Mouse (Mus musculus): ENCODE data around the gene Slc29a1. TPM values are rescaled to one million over a fixed set of nuclear protein-coding genes. Genes with fewer than 3 reads are reported as not detected.

The Slc29a1 gene
- total RNA-seq, 2 experiments from 2014 or later, result 21.1 to 23.0 TPM

DNA sequence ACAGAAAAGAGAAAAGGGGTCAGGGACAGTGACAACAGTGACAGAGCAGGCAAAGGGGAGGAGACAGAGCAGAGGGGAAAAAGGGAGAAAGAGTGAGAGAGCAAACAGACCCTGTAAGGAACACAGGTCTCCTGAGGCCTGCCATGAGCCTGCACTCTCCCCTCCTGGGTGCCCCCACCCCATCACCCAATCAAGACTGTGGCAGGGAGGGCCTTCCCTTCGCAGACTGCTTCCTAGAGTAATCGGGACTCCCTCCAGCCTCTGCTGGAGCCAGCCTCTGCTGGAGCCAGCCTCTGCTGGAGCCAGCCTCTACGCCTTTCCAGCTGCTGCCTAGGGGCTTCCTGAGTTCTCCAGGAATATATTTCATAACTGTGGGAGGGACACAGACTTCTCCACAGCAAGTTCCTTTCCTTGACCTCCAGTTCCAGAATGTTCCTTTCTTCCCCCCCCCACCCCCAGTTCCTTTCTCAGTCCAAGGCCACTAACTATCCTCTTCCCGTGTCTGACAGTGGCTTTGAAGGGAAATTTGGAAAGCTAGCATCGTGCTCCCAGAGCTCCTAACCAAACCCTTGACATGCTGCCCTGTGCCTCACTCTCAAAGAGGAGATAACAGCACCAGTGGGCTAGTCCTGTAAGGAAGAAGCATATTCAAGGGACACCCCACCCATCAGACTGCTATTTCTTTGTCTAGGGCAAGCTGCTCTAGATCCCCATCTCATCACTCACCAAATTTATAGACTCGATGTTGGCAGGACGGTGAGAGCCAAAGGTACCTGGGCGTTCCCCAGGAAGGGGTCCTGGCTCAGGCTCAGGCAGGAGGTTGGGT lies 6.6 kb downstream of the Slc29a1 start:
- TF ChIP-seq CTCF (conservative IDR thresholded peaks at IDR 0.05), result no peak
- no peak for DNase-seq (ENCODE audit: low spot score in 2 of 2)
- H3K27ac ChIP-seq, result peak overlapping the region; percentile 58
- H3K4me3 ChIP-seq, result no peak overlapping the region; the same call in 1 of the 2 replicates

DNA sequence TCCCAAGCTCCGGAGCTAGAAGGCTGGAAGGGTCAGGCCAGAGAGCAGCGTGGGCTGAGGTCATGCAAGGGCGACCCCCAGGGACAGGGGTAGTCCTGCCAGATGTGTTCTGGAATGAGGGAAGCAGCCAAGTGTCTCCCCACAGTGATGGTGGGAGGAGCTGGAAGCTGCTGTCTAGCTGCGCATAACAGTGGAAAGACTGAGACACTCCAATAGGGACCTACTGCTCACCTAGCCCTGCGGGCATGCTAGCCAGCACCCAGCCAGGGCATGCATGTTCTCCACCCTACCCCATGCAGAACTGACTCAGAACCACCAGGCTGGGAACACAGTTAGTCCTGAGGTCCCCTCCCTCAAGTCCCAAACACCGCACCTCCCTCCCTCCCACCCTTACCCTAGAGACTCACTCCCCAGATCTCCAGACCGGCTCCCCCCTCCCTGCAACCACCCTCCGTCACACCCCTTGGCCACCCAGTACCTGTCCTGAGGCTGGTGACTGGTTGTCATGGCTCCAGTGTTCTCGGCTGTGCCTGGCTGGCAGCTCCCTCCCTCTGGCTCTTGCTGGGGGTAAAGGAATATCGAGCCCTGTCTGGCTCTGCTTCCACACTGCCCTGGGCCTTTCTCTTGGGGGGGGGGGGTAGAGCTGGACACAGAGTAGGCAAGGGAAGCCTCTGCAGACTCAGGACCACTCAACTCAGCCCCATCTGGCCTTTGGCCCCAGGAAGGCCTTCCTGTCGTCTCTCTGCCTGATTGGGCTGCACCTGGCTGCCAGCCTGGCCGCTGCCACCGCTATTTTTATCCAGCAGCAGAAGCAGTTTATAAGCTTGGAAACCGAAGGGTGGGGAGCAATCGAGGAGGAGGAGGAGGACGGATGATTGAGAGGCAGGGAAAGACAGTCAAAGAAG lies 7.5 kb downstream of the Slc29a1 start:
- Histone ChIP-seq H3K4me3 (peak overlapping the region; percentile 15; the same call in 1 of the 2 replicates), H3K27ac (peak overlapping the region; percentile 58)
- no peak for TF ChIP-seq CTCF (conservative IDR thresholded peaks at IDR 0.05)
- no peak for DNase-seq (ENCODE audit: low spot score in 2 of 2)

DNA sequence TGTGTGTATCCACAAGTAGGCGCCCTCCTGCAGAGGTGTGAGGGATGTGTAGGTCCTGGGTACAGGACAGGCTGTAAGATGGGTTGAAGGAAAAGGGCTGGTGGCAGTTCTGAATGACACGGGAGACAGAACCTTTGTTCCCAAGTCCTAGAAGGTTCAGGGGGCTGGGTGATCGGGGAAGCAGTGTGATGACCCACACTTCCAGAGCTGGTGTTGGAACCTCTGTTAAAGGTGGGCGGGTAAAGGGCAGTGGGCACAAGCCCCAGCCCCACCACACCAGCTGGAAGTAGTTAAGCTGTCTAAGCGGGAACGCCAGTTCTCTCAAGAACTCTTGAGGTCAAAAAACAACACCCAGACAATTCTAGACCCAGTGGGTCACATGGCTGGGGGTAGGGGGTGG lies 9.0 kb downstream of the Slc29a1 start:
- TF ChIP-seq CTCF (conservative IDR thresholded peaks at IDR 0.05), result no peak
- no peak overlapping the region for H3K27ac ChIP-seq
- H3K4me3 ChIP-seq, result no peak overlapping the region
- no peak for DNase-seq (ENCODE audit: low spot score in 2 of 2)

DNA sequence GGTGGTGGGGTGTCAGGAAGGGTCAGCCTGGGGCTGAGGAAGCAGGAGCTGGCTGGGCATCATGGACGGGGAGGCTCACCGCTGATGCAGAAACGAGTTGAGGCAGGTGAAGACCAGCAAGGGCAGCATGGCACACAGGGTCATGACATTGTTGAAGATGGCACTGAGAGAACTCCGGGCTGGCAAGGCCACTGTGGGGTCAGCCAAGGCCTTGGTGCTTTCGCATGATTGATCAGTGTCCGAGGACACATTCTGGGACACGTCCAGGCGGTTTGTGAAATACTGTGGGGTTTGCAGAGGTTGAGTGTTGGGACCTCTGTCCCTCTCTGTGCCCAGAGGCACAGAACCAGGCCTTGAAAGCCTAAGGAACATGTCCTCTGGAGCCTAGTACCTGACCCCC lies 9.6 kb downstream of the Slc29a1 start:
- Histone ChIP-seq H3K27ac (no peak overlapping the region), H3K4me3 (no peak overlapping the region)
- no peak for TF ChIP-seq CTCF (conservative IDR thresholded peaks at IDR 0.05)
- DNase-seq (ENCODE audit: low spot score in 2 of 2), result no peak

DNA sequence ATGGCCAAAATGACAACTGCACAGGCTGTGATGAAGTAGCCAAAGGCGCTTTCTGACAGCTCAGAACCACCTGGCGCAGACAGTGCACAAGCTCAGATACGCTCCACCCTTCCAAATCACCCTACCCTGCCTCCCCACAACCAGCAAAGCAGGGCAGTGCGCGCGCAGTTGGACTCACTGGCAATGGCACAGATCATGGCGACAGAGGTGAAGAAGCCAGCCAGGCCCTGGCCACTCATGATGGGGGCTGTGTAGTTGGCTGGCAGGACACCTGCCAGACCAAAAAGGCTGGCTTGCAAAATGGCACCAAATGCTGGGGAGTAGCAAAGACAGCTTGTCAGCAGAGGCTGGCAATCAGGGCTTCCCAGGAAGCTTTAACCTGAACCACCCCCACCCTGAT lies 10.2 kb downstream of the Slc29a1 start:
- no peak overlapping the region for H3K4me3 ChIP-seq
- no peak for TF ChIP-seq CTCF (conservative IDR thresholded peaks at IDR 0.05)
- no peak overlapping the region for H3K27ac ChIP-seq
- no peak for DNase-seq (ENCODE audit: low spot score in 2 of 2)

DNA sequence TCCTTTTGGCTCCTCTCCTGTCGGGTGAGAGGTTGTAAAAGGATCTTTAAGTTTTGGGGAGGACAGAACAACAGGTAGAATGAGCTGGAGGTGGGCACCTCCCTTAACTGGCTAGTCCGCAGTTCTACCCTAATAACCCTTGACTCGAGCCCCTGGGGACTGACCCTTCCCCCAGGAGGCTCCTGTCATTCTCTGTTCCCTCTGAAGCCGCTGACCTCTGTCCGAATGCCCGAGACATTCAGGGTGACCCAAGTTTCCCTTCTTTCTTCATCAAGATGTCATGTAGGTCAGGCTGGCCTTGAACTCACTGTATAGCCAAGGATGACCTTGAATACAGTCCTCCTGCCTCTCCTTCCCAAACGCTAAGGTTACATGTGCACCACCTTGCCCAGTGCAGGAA lies 11.0 kb downstream of the Slc29a1 start:
- Histone ChIP-seq H3K27ac (no peak overlapping the region), H3K4me3 (no peak overlapping the region)
- no peak for DNase-seq (ENCODE audit: low spot score in 2 of 2)
- no peak for TF ChIP-seq CTCF (conservative IDR thresholded peaks at IDR 0.05)

DNA sequence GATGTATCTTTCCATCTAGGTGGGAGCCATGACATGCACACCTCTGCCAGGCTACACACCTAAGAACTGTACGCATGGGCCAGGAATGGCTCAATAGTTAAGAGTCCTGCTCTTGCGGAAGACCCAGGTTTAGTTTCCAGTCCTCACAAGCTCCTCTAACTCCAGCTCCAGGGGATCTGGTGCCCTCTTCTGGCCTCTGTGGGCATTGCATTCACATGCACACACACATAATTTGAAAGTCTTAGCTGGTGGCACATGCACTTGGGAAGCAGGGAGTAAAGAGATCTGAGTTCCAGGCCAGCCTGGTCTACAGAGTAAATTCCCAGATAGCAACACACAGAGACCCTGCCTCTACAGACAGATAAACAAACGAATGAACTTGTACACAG lies 13.0 kb downstream of the Slc29a1 start:
- DNase-seq (ENCODE audit: low spot score in 2 of 2), result no peak

DNA sequence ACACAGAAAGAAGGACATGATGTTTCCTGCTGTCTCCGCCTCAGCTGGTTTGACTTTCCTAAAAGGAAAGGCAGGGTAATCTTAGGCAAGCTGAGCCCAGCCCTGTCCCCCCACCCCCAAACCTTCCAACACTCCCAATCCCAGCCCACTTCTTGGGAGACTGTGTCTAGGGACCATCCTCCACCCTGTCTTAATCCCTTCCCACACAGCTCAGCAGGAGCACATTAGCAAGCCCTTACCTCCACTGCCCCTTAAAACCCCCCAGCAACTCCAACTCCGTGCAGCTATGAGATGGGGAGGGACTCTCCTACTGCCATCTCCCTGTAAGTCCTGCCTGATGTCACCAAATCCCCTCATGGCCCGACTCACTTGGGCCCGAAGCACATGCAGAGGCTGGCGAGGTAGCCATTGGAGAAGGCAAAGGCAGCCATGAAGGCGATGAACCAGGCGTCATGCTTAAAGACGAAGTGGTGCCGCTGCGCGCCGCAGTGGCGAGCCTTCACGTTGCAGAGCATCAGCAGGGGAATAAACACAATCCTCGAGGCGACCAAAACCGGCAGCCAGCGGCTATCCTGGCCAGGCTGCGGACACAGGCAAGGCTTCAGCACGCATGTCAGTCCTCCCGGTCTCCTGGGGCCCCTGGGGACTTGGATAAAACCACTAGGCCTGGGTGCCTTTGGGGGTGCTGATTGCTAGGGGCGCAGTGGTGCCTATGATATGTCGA lies 13.5 kb downstream of the Slc29a1 start:
- no peak for TF ChIP-seq CTCF (conservative IDR thresholded peaks at IDR 0.05)
- no peak for DNase-seq (ENCODE audit: low spot score in 2 of 2)
- H3K4me3 ChIP-seq, result no peak overlapping the region
- H3K27ac ChIP-seq, result peak overlapping the region; percentile 70

More for the DNA sequence above, 13.0 kb downstream of the Slc29a1 start:
- Histone ChIP-seq H3K27ac (no peak overlapping the region), H3K4me3 (no peak overlapping the region)
- peak; percentile 64 for TF ChIP-seq CTCF (conservative IDR thresholded peaks at IDR 0.05)

DNA sequence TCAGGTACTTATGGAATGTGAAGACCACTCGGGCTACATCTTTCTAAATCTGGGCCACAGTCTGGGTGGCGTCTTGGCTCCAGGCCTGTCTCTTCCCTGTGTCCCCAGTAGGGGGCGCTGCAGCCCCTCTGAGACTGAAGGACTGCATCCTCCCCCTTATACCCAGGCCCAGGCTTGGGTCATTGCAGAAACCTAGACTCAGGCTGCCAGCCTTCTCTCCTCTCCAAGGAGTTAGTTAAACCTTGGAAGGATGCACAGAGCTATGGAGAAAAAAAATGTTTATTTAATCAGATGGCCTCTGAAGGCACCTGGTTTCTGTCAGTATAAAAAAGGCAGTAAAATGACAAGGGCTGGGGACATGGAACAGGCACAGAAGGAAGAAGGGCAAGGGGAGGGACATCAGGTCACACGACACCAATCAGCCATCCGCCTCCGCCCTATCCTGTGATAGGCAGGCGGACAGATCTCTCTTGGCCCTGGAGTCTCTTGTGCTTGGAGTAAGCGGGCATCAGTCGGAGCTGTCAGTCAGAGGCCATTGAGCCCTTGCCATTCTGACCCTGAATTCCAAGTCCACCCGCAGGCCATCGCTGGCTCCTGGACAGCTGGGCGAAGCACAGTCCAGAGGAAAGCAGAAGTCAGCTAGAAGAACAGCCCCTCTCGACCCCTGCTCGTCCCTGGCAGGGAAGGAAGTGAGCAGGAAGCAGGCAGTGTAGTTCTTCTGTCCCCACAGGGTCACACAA lies 14.3 kb downstream of the Slc29a1 start:
- Histone ChIP-seq H3K27ac (peak overlapping the region; percentile 70), H3K4me3 (no peak overlapping the region; the same call in 1 of the 2 replicates)
- peak; percentile 70 to 77 for DNase-seq (ENCODE audit: low spot score in 2 of 2)
- TF ChIP-seq CTCF (conservative IDR thresholded peaks at IDR 0.05), result peak; percentile 99

DNA sequence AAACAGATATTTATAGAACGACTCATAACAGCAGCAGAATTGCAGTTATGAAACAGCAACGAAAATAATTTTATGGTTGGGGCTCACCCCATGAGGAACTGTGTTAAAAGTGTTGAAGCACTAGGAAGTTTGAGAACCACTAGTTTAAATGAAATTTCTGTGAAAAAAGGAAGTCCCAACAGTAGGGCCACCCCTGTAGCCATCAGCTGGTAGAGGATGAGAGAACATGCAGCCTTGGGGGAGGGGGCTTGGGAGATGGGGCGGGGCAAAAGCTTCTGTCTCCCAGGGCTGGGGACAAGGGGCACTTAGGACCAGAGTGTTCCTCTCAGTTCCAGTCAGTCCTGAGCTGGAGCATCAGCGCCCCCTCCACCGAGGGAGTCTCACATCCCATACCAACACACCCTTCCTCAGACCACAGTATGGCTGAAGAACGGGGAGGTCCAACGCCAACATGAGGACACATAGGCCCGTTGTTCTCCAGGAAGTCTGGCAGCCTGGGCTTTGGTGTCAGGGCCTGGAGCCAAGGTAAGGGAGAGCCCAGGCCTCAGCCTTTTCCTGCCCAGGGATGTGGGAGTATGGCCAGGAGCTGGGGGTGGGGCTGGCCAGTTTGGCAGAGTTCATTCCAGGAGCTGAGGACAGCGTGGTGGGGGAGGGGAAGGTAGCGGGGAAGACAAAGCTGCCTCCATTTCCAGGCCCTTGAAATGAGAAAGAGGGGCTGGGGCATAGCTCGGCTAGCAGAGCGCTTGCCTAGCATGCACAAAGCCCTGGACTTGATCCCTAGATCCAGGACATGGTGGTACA lies 15.1 kb downstream of the Slc29a1 start:
- peak; percentile 70 to 77 for DNase-seq (ENCODE audit: low spot score in 2 of 2)
- H3K27ac ChIP-seq, result peak overlapping the region; percentile 70
- H3K4me3 ChIP-seq, result no peak overlapping the region; the same call in 1 of the 2 replicates
- no peak for TF ChIP-seq CTCF (conservative IDR thresholded peaks at IDR 0.05)

DNA sequence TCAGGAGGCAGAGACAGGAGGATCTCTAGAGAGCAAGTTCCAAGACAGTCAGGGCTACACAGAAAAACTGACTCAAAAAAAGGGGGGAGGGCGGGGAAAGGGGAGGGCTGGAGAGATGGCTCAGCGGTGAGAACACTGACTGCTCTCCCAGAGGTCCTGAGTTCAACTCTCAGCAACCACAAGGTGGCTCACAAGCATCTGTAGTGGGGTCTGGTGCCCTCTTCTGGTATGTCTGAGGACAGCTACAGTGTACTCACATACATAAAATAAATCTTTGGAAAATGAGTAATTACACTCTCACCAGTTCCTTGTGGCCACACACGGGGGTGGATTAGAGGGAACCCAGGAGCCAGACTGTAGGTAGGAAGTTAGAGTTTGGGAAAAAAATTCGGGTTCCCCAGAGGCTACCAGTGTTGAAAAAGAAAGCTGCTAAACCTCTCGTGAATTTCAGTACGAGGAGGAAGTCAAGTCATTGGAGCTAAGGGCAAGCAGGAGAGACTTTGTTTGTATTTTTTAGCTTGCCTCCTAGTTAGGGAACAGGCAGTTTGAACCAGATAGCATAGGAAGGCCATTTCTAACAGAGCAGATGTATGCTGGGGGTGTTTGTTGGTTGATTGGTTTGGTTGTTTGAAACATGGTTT lies 16.6 kb downstream of the Slc29a1 start:
- no peak for DNase-seq (ENCODE audit: low spot score in 2 of 2)
- no peak overlapping the region for H3K27ac ChIP-seq
- no peak overlapping the region for H3K4me3 ChIP-seq
- TF ChIP-seq CTCF (conservative IDR thresholded peaks at IDR 0.05), result peak; percentile 79

All from layer of hippocampus, adult 2 months (tissue).